Mouse (Mus musculus) hindbrain, postnatal 0 days (tissue): ENCODE data around the gene Il1rn. TPM values are rescaled to one million over a fixed set of nuclear protein-coding genes. Genes with fewer than 3 reads are reported as not detected.
A peak's percentile ranks its signal among the peaks of the same experiment; 100 is the strongest.

ENCODE experiments used
- ATAC-seq: fragments of 200-750 bp; cut with Nextera tagmentation; 2 replicates; pipeline ENCODE4 v1.8.0; 2017; ENCODE audit warnings: mild to moderate bottlenecking, moderate TSS enrichment, moderate library complexity
- DNase-seq: peaks from one replicate; pipeline ENCODE4 v3.0.0-alpha.2; 2015; ENCODE audit warnings: low spot score
- H3K27ac ChIP-seq: fragments of 300-500 bp; sonication (generic); 2 replicates; pipeline ENCODE4 v1.5.1; 2014; ENCODE audit warnings: mild to moderate bottlenecking
- H3K27me3 ChIP-seq: fragments of 300-500 bp; sonication (generic); 2 replicates; pipeline ENCODE4 v1.6.1; 2014; ENCODE audit warnings: low read length, mixed read lengths; ENCODE audit not compliant: insufficient read depth
- H3K36me3 ChIP-seq: fragments of 300-500 bp; sonication (generic); 2 replicates; pipeline ENCODE4 v1.6.1; 2014; ENCODE audit warnings: low read length, mixed read lengths; ENCODE audit not compliant: insufficient read depth
- H3K4me1 ChIP-seq: fragments of 300-500 bp; sonication (generic); 2 replicates; pipeline ENCODE4 v1.6.1; 2014; ENCODE audit warnings: antibody characterized with exemption, low read length, mixed read lengths; ENCODE audit not compliant: insufficient read depth
- H3K4me2 ChIP-seq: fragments of 300-500 bp; sonication (generic); 2 replicates; pipeline ENCODE4 v1.6.1; 2014; ENCODE audit warnings: low read depth, mild to moderate bottlenecking, low read length, moderate library complexity, mixed read lengths
- H3K4me3 ChIP-seq: fragments of 300-500 bp; sonication (generic); 2 replicates; pipeline ENCODE4 v1.5.1; 2014; ENCODE audit warnings: low read length
- H3K9ac ChIP-seq: fragments of 300-500 bp; sonication (generic); replicated peaks from 2 replicates; pipeline ENCODE4 v1.6.1; 2014; ENCODE audit warnings: mild to moderate bottlenecking, low read length, moderate library complexity, mixed read lengths
- H3K9me3 ChIP-seq: fragments of 300-500 bp; sonication (generic); 2 replicates; pipeline ENCODE4 v1.6.1; 2016; ENCODE audit warnings: low read length, mixed read lengths
- CTCF ChIP-seq: IDR thresholded peaks from 2 replicates; pipeline ENCODE4 v1.5.1; 2016; ENCODE audit warnings: antibody characterized with exemption, control low read depth, low read depth
- WGBS: fragments of 180-500 bp; shearing (Covaris S2); extraction: QIAGEN DNeasy Blood & Tissue Kit; methylation state at CpG from one replicate; pipeline ENCODE4 v1.1.7; 2014; 5-methylcytosine and 5-hydroxymethylcytosine counted together
- polyA plus RNA-seq: library from polyadenylated mRNA; unstranded; fragments of >200 nt; fragmentation: Nextera tagmentation; extraction: Ambion mirVana; gene quantifications from 2 replicates; pipeline ENCODE4 v1.2.1, GENCODE M21; 2015
- total RNA-seq: library from RNA; depleted of rRNA; stranded (reverse); fragments of >200 nt; gene quantifications from 2 replicates; pipeline ENCODE4 v1.2.3, GENCODE M21; 2014

Gene Il1rn
- total and polyA plus RNA-seq, 2 experiments from 2014 or later, result 0.16 TPM; not detected in 1

DNA sequence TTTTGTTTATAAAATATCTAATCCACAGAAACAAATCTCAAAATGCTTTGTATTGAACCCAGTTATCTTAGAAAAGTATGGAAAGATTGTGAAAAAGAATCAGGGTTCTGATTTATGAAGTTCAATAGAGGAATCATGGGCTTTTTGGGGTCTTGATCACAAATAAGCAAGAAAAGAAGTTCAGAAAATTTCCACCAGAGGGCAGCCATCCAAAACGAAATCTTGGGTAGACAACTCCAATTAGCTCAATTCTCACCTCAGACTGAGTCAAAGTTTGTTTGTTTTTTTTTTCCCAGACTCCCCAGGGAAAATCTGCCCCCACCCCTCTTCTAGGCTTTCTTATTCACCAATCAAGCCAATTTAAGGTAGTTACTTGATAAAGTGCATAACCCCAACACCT, 21.0 kb downstream of the Il1rn start:
- peak; percentile 58 for TF ChIP-seq CTCF
- no peak overlapping the region for H3K27ac ChIP-seq
- ATAC-seq, result no peak
- no peaks in the 10 kb centered on the region for H3K4me1 ChIP-seq
- no peaks in the 10 kb centered on the region for H3K27me3 ChIP-seq
- H3K36me3 ChIP-seq, result no peaks in the 10 kb centered on the region
- no peak overlapping the region for H3K9ac ChIP-seq
- no peak overlapping the region for H3K4me2 ChIP-seq
- WGBS, result 14% methylated on average over 1 of the region's 1 CpGs
- DNase-seq, result peak; percentile 70
- H3K4me3 ChIP-seq, result no peak overlapping the region
- H3K9me3 ChIP-seq, result no peaks in the 10 kb centered on the region

- Histone ChIP-seq H3K9ac (no peak overlapping the region), H3K9me3 (no peaks in the 10 kb centered on the region), H3K4me1 (no peaks in the 10 kb centered on the region), H3K27me3 (no peaks in the 10 kb centered on the region), H3K4me2 (no peak overlapping the region), H3K27ac (no peak overlapping the region), H3K4me3 (no peak overlapping the region), H3K36me3 (no peaks in the 10 kb centered on the region)
- DNase-seq (no peak), ATAC-seq (no peak)
- TF ChIP-seq CTCF, result no peak
- WGBS, result 96% methylated on average over 1 of the region's 1 CpGs
Observed at GRCm38 (mm10) chr2:24359347-24359746, 22.7 kb downstream of the Il1rn start.

DNA sequence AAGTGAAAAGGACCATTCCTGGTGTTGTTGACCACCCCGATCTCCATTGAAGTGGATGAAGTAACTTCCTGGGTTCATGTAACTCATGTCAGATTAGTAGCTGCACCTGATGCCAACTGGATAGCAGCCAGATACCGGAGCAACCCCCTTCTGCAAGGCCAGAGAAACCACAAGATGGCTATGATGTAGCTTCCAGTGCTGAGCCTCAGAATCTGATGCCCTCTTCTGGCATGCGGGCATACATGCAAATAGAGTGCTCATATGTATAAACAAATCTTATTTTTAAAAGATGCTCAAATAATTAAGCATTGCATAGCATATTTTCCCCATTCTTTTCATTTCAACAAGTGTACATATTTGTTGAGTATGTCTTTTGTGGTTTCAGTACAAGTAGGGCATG, 27.2 kb downstream of the Il1rn start:
- no peak for DNase-seq
- Histone ChIP-seq H3K9me3 (no peaks in the 10 kb centered on the region), H3K27ac (no peak overlapping the region), H3K27me3 (no peaks in the 10 kb centered on the region), H3K4me1 (peaks cover 8% of the 10 kb centered on the region; the same call in 1 of the 2 replicates), H3K9ac (no peak overlapping the region), H3K4me2 (no peak overlapping the region), H3K4me3 (no peak overlapping the region), H3K36me3 (no peaks in the 10 kb centered on the region)
- ATAC-seq, result no peak
- TF ChIP-seq CTCF, result peak; percentile 17
- 73% methylated on average over 3 of the region's 3 CpGs for WGBS

- ATAC-seq (no peak), DNase-seq (no peak)
- no peaks in the 10 kb centered on the region for H3K9me3 ChIP-seq
- H3K9ac ChIP-seq, result no peak overlapping the region
- TF ChIP-seq CTCF, result no peak
- H3K4me2 ChIP-seq, result no peak overlapping the region
- H3K27me3 ChIP-seq, result no peaks in the 10 kb centered on the region
- H3K4me1 ChIP-seq, result peaks cover 8% of the 10 kb centered on the region; the same call in 1 of the 2 replicates
- 77% methylated on average over 12 of the region's 12 CpGs for whole genome bisulfite sequencing
- H3K27ac ChIP-seq, result no peak overlapping the region
- no peak overlapping the region for H3K4me3 ChIP-seq
- no peaks in the 10 kb centered on the region for H3K36me3 ChIP-seq
Observed at GRCm38 (mm10) chr2:24366214-24366975, 29.7 kb downstream of the Il1rn start.

GRCm38 (mm10) chr2:24367030-24367894, 30.6 kb downstream of the Il1rn start, which contains the start of gene Psd4:
Psd4 (plus strand) TSS chr2:24367580.
- 4% methylated on average over 46 of the region's 47 CpGs for WGBS
- peak within 1 kb of the TSS; percentile 37 for H3K9ac ChIP-seq
- H3K36me3 ChIP-seq, result no peaks in the 10 kb centered on the region
- no peaks in the 10 kb centered on the region for H3K9me3 ChIP-seq
- H3K27ac ChIP-seq, result no peak within 1 kb of the TSS
- ATAC-seq (peak; percentile 86), DNase-seq (peak; percentile 64)
- peak; percentile 22; the same call in 1 of the 2 replicates for TF ChIP-seq CTCF
- peak within 1 kb of the TSS; percentile 76 for H3K4me2 ChIP-seq
- no peaks in the 10 kb centered on the region for H3K27me3 ChIP-seq
- H3K4me3 ChIP-seq, result peak within 1 kb of the TSS; percentile 45
- H3K4me1 ChIP-seq, result peaks cover 8% of the 10 kb centered on the region; the same call in 1 of the 2 replicates

GRCm38 (mm10) chr2:24367895-24368261, 31.2 kb downstream of the Il1rn start:
- Histone ChIP-seq H3K36me3 (no peaks in the 10 kb centered on the region), H3K27ac (no peak overlapping the region), H3K27me3 (no peaks in the 10 kb centered on the region), H3K9ac (peak overlapping the region; percentile 37; the same call in 1 of the 2 replicates), H3K4me1 (peaks cover 8% of the 10 kb centered on the region; the same call in 1 of the 2 replicates), H3K9me3 (no peaks in the 10 kb centered on the region), H3K4me3 (peak overlapping the region; percentile 45), H3K4me2 (peak overlapping the region; percentile 76)
- WGBS, result 64% methylated on average over 4 of the region's 4 CpGs
- no peak for ATAC-seq
- DNase-seq, result no peak
- TF ChIP-seq CTCF, result no peak
